Mouse (Mus musculus) heart, postnatal 25 days (tissue): ENCODE measurements around the gene Acsl5. TPM values are rescaled to one million over a fixed set of nuclear protein-coding genes. Genes with fewer than 3 reads are reported as not detected.
A peak's percentile ranks its signal among the peaks of the same experiment; 100 is the strongest.

Experiments
- DNase-seq: peaks from one replicate; pipeline ENCODE4 v3.0.0; 2022; ENCODE audit warnings: low spot score
- intact Hi-C: fragments of 180-260 bp; cut with DNase I; formaldehyde crosslinking; loops from one replicate; pipeline ENCODE4 v1.15.1; 2025
- total RNA-seq, 2 experiments: library from RNA; stranded (reverse); gene quantifications; 2 replicates each; pipeline ENCODE4 v1.2.3; 2021

The Acsl5 gene
- total RNA-seq = 10 to 100 TPM; 10.8 to 11.4 TPM

GRCm38 (mm10) chr19:55251383-55252124 lies at the start of gene Acsl5:
Gene Acsl5, plus strand, starts transcription at chr19:55251938.
- intact Hi-C loops = no loop called here
- no peak for DNase-seq

GRCm38 (mm10) chr19:55206482-55207138 lies 45.1 kb upstream of the Acsl5 start:
- intact Hi-C loops = loop anchor here (2.0 kb wide), 1 partner anchor 1162 kb away; the partner anchor contains the start of gene Adra2a
- no peak for DNase-seq

GRCm38 (mm10) chr19:55207205-55207604 lies 44.5 kb upstream of the Acsl5 start:
- intact Hi-C loops = loop anchor here (2.0 kb wide), 1 partner anchor 1162 kb away; the partner anchor contains the start of gene Adra2a
- DNase-seq = no peak

- intact Hi-C loops = loop anchor here (2.0 kb wide), 1 partner anchor 1163 kb away; the partner anchor contains the start of gene Adra2a
- DNase-seq = no peak
These were observed 43.8 kb upstream of the Acsl5 start for GRCm38 (mm10) chr19:55207746-55208538.

GRCm38 (mm10) chr19:55208654-55209053 lies 43.1 kb upstream of the Acsl5 start:
- DNase-seq = no peak
- intact Hi-C loops = no loop called here

GRCm38 (mm10) chr19:55209084-55209483 lies 42.7 kb upstream of the Acsl5 start:
- DNase-seq = no peak
- intact Hi-C loops = no loop called here

- intact Hi-C loops = no loop called here
These were observed 40.0 kb upstream of the Acsl5 start for GRCm38 (mm10) chr19:55211698-55212097.

GRCm38 (mm10) chr19:55213617-55214340 lies 38.0 kb upstream of the Acsl5 start:
- DNase-seq = no peak
- intact Hi-C loops = no loop called here

More at GRCm38 (mm10) chr19:55211698-55212097, 40.0 kb upstream of the Acsl5 start:
- no peak for DNase-seq

- no peak for DNase-seq
These were observed 34.9 kb upstream of the Acsl5 start for GRCm38 (mm10) chr19:55216876-55217275.

GRCm38 (mm10) chr19:55217365-55217764 lies 34.4 kb upstream of the Acsl5 start:
- intact Hi-C loops = no loop called here
- DNase-seq = no peak

More at GRCm38 (mm10) chr19:55216876-55217275, 34.9 kb upstream of the Acsl5 start:
- intact Hi-C loops = no loop called here

GRCm38 (mm10) chr19:55218192-55218739 lies 33.5 kb upstream of the Acsl5 start:
- peak; percentile 39 for DNase-seq
- intact Hi-C loops = loop anchor here (1.0 to 2.0 kb wide), 2 partner anchors 31 to 88 kb away; no protein-coding TSS in a partner anchor

- intact Hi-C loops = loop anchor here (1.0 to 2.0 kb wide), 2 partner anchors 30 to 88 kb away; no protein-coding TSS in a partner anchor
These were observed 33.0 kb upstream of the Acsl5 start for GRCm38 (mm10) chr19:55218741-55219221.

GRCm38 (mm10) chr19:55219359-55219758 lies 32.4 kb upstream of the Acsl5 start:
- intact Hi-C loops = loop anchor here (2.0 kb wide), 1 partner anchor 29 kb away; no protein-coding TSS in a partner anchor
- no peak for DNase-seq

More at GRCm38 (mm10) chr19:55218741-55219221, 33.0 kb upstream of the Acsl5 start:
- no peak for DNase-seq

- intact Hi-C loops = no loop called here
- no peak for DNase-seq
These were observed 30.5 kb upstream of the Acsl5 start for GRCm38 (mm10) chr19:55221208-55221607.

- intact Hi-C loops = no loop called here
- DNase-seq = no peak
These were observed 29.5 kb upstream of the Acsl5 start for GRCm38 (mm10) chr19:55222268-55222667.

GRCm38 (mm10) chr19:55226621-55227020 lies 25.1 kb upstream of the Acsl5 start:
- no peak for DNase-seq
- intact Hi-C loops = no loop called here

GRCm38 (mm10) chr19:55227135-55227534 lies 24.6 kb upstream of the Acsl5 start:
- no peak for DNase-seq
- intact Hi-C loops = no loop called here

- DNase-seq = no peak
- intact Hi-C loops = no loop called here
These were observed 20.7 kb upstream of the Acsl5 start for GRCm38 (mm10) chr19:55231081-55231480.

GRCm38 (mm10) chr19:55232136-55232535 lies 19.6 kb upstream of the Acsl5 start:
- intact Hi-C loops = no loop called here
- peak; percentile 50 for DNase-seq
